Mouse (Mus musculus) liver, embryonic 13.5 days (tissue): ENCODE data around the gene Gm10961. TPM values are rescaled to one million over a fixed set of nuclear protein-coding genes. Genes with fewer than 3 reads are reported as not detected.

Experiments used
- ATAC-seq: fragments of 200-750 bp; cut with Nextera tagmentation; 2 replicates; pipeline ENCODE4 v1.8.0; 2017; ENCODE audit warnings: low read depth, mild to moderate bottlenecking, moderate number of reproducible peaks, moderate library complexity
- DNase-seq: peaks from one replicate; pipeline ENCODE4 v3.0.0; 2022
- H3K27ac ChIP-seq: fragments of 300-500 bp; sonication (generic); 2 replicates; pipeline ENCODE4 v1.5.1; 2015; ENCODE audit warnings: moderate library complexity, mild to moderate bottlenecking, inconsistent platforms
- H3K27me3 ChIP-seq: fragments of 300-500 bp; sonication (generic); 2 replicates; pipeline ENCODE4 v1.6.1; 2015; ENCODE audit warnings: mild to moderate bottlenecking, inconsistent platforms
- H3K36me3 ChIP-seq: fragments of 300-500 bp; sonication (generic); 2 replicates; pipeline ENCODE4 v1.6.1; 2015; ENCODE audit warnings: mild to moderate bottlenecking, inconsistent platforms
- H3K4me1 ChIP-seq: fragments of 300-500 bp; sonication (generic); replicated peaks from 2 replicates; pipeline ENCODE4 v1.6.1; 2015; ENCODE audit warnings: inconsistent platforms
- H3K4me2 ChIP-seq: fragments of 300-500 bp; sonication (generic); 2 replicates; pipeline ENCODE4 v1.6.1; 2015; ENCODE audit warnings: inconsistent platforms, mild to moderate bottlenecking, moderate library complexity
- H3K4me3 ChIP-seq: fragments of 300-500 bp; sonication (generic); replicated peaks from 2 replicates; pipeline ENCODE4 v1.5.1; 2015; ENCODE audit warnings: mild to moderate bottlenecking, inconsistent platforms
- H3K9ac ChIP-seq: fragments of 300-500 bp; sonication (generic); 2 replicates; pipeline ENCODE4 v1.6.1; 2015; ENCODE audit warnings: mild to moderate bottlenecking, inconsistent platforms
- H3K9me3 ChIP-seq: fragments of 300-500 bp; sonication (generic); replicated peaks from 2 replicates; pipeline ENCODE4 v1.6.1; 2016; ENCODE audit warnings: inconsistent platforms
- WGBS: fragments of 180-500 bp; shearing (Covaris S2); methylation state at CpG from one replicate; pipeline ENCODE4 v1.1.7; 2015; ENCODE audit not compliant: insufficient replicate concordance; 5-methylcytosine and 5-hydroxymethylcytosine counted together
- polyA plus RNA-seq: library from polyadenylated mRNA; unstranded; fragments of >200 nt; fragmentation: Nextera tagmentation; extraction: Ambion mirVana; gene quantifications from 2 replicates; pipeline ENCODE4 v1.2.1, GENCODE M21; 2015

Gm10961 gene
- polyA plus RNA-seq, 1 experiment from 2014 or later, result not detected

DNA sequence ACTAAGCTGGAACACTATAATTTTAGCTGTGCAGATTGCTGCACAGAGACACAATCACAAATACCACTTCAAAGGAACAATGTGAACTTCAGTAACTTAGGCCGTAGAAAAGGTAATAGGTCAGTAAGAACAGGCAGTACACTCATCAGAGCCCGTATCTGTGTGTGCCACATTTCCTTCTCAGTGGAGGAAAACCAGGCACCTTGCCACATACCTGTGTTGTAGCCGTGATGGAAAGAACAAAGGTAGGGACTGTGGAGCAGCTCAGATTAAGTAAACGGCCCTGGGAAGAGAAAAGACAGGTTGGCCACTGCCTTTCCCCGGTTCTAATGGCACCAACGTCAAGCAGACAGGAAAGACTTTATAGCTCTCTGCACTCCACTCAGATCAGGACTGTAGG is 36.3 kb downstream of the Gm10961 start:
- Histone ChIP-seq H3K36me3 (peaks cover 87% of the 10 kb centered on the region), H3K4me3 (no peak overlapping the region)
- WGBS, result 77% methylated on average over 6 of the region's 6 CpGs

DNA sequence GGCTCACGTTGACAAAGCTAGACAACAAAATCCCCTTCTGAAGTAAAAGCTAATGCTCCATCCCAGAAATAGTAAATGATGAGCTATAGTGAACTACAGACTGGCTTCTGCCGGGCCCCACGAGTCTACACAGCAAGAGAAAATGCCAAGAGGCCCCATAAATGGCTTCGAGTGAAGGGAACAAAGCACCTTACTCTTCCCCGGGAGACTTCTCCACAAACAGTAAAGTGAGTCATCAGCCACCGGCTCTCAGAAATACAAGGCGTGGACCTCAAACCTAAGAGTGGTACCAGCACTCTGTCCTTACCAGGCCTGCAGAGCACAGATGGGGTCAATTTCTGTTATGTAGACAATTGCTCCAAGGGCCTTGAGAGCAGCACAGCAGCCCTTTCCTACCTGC is 37.7 kb downstream of the Gm10961 start:
- Histone ChIP-seq H3K4me2 (no peak overlapping the region), H3K4me3 (no peak overlapping the region), H3K4me1 (no peaks in the 10 kb centered on the region), H3K9ac (no peak overlapping the region), H3K9me3 (no peaks in the 10 kb centered on the region), H3K27ac (no peak overlapping the region), H3K36me3 (peaks cover 86% of the 10 kb centered on the region), H3K27me3 (no peaks in the 10 kb centered on the region)
- ATAC-seq (no peak), DNase-seq (no peak)
- WGBS, result 84% methylated on average over 7 of the region's 7 CpGs

More for the DNA sequence above, 36.3 kb downstream of the Gm10961 start:
- H3K4me1 ChIP-seq, result no peaks in the 10 kb centered on the region
- H3K9ac ChIP-seq, result no peak overlapping the region
- H3K4me2 ChIP-seq, result no peak overlapping the region
- no peak overlapping the region for H3K27ac ChIP-seq
- no peaks in the 10 kb centered on the region for H3K27me3 ChIP-seq
- ATAC-seq (no peak), DNase-seq (no peak)
- no peaks in the 10 kb centered on the region for H3K9me3 ChIP-seq

DNA sequence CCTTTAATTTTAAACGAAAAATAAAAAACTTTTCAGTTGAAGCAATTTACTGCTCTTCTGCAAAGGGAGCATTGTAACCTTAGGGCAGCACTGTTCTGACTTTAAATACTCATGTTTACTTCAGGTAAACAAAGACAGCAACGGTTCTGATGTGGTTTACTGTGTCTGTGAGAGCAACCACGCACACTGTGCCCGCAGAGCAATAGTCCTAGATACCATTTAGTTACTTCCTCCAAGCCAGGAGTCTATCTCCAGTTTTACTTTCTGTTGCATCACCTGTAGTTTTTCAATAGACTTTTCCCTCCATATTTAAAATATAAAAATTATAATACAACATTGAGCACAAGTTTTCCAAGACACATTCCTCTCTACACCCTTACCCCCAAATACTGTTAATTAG is 39.4 kb downstream of the Gm10961 start:
- no peaks in the 10 kb centered on the region for H3K27me3 ChIP-seq
- peaks cover 87% of the 10 kb centered on the region for H3K36me3 ChIP-seq
- no peak overlapping the region for H3K9ac ChIP-seq
- no peak overlapping the region for H3K4me3 ChIP-seq
- no peaks in the 10 kb centered on the region for H3K4me1 ChIP-seq
- 59% methylated on average over 4 of the region's 4 CpGs for WGBS
- H3K27ac ChIP-seq, result no peak overlapping the region
- H3K9me3 ChIP-seq, result no peaks in the 10 kb centered on the region
- ATAC-seq (no peak), DNase-seq (no peak)
- no peak overlapping the region for H3K4me2 ChIP-seq

DNA sequence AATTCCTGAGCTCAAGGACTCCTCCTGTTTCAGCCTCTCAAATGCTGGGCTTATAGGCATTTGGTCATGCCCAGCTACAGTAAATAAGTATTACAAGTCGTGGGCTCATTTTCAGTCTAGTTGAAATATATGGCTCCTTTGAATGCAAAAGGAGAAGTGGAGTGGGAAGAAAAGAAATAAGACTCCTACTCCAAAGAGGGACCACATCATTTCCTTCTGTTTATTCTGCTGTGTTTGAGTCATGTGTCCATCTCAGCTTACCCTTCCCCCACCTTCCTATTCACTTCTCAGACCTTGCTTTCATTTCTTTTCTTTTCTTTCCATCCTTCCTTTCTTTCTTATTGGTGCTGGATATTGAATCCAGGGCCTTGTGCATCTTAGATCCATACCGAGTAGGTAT is 40.4 kb downstream of the Gm10961 start:
- WGBS, result 60% methylated on average over 2 of the region's 2 CpGs

DNA sequence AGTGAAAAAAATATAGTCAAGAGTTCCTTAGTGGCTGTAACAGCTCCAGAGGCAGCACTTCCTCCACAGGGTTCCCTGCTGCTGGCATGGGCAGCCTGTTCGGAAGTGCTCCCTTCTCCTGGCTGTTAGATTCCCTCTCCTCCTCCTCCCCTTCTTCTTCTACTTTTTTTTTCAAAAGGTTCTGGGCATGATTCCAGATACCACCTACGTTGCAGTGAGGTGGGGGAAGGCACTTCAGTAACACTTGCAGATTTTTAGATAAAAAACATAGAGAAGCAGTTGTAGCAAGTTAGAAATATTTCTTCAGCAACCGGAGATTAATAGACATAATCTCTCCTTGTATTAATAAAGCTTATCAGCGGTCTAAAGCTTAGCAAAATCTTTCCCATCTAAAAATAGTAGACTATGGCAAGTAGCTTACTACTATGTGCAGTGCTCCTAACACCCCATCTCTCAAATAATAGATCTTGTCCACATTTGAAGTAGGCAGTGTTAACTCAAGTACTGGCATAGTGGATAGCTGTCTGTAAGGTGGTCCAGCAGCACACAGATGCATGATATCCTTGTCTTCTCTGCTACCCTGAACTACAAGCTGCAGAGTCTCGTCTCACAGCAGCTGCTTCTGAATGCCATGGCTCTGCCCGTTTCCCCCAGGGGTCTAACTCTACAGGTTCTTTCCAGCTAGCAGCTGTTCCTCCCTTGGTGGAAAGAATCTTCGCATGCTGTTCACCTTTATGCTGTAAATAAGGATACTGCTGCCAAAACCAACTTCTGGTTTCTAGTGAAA is 49.9 kb downstream of the Gm10961 start:
- no peaks in the 10 kb centered on the region for H3K9me3 ChIP-seq
- peaks cover 12% of the 10 kb centered on the region for H3K36me3 ChIP-seq
- 60% methylated on average over 7 of the region's 7 CpGs for WGBS
- no peak overlapping the region for H3K9ac ChIP-seq
- no peak overlapping the region; the same call in 1 of the 2 replicates for H3K27ac ChIP-seq
- DNase-seq (no peak), ATAC-seq (no peak)
- no peaks in the 10 kb centered on the region for H3K27me3 ChIP-seq
- no peak overlapping the region for H3K4me3 ChIP-seq
- H3K4me1 ChIP-seq, result peaks cover 19% of the 10 kb centered on the region
- H3K4me2 ChIP-seq, result no peak overlapping the region

More for the DNA sequence above, 40.4 kb downstream of the Gm10961 start:
- Histone ChIP-seq H3K27me3 (no peaks in the 10 kb centered on the region), H3K4me1 (no peaks in the 10 kb centered on the region), H3K4me2 (no peak overlapping the region), H3K4me3 (no peak overlapping the region), H3K9me3 (no peaks in the 10 kb centered on the region), H3K9ac (no peak overlapping the region), H3K27ac (no peak overlapping the region), H3K36me3 (peaks cover 83% of the 10 kb centered on the region)
- ATAC-seq (no peak), DNase-seq (no peak)

Other genes with a start within 250 kb of the Gm10961 start
- gene Kcnc4, start 171.8 kb upstream of the Gm10961 start, polyA plus RNA-seq, result not detected in 2 replicates
- gene Slc6a17, start 113.3 kb upstream of the Gm10961 start, polyA plus RNA-seq, result 0.27 and 0.37 TPM in 2 replicates
- gene Ubl4b, start 76.2 kb upstream of the Gm10961 start, polyA plus RNA-seq, result not detected in 2 replicates
- 0.25 and 0.45 TPM in 2 replicates for gene Alx3, start 36.3 kb upstream of the Gm10961 start, polyA plus RNA-seq
- gene Strip1, start 372 bp downstream of the Gm10961 start, polyA plus RNA-seq, result 10.4 and 10.6 TPM in 2 replicates
- gene Ahcyl1, start 65.2 kb downstream of the Gm10961 start, polyA plus RNA-seq, result 28.2 and 32.2 TPM in 2 replicates
- 4.6 and 6.1 TPM in 2 replicates for gene Csf1, start 129.1 kb downstream of the Gm10961 start, polyA plus RNA-seq
- not detected in 2 replicates for gene Eps8l3, start 245.9 kb downstream of the Gm10961 start, polyA plus RNA-seq